Mouse (Mus musculus) right cerebral cortex, postnatal 14 days (tissue): ENCODE data around the gene Tbc1d16.

ENCODE experiments used
- DNase-seq: peaks from one replicate; pipeline ENCODE4 v3.0.0; 2022

Tbc1d16 gene

DNA sequence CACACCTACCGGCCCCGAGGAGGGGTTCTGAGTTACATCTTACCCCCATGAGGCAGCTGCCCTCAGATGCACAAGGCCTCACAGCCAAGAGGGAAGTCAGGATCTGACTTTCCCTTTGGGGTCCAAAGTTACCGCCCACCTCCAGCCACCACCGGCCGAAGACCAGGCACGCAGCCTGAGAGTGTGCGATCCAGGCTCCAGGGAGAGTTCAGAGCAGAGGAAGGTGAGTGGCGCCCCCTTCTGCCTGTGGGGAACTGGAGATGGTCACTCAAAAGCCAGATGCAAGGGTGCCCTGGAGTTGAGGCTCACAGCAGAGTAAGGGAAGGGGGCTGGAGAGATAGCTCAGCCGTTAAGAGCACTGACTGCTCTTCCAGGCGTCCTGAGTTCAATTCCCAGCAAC lies 22.6 kb downstream of the Tbc1d16 start:
- DNase-seq: no peak

DNA sequence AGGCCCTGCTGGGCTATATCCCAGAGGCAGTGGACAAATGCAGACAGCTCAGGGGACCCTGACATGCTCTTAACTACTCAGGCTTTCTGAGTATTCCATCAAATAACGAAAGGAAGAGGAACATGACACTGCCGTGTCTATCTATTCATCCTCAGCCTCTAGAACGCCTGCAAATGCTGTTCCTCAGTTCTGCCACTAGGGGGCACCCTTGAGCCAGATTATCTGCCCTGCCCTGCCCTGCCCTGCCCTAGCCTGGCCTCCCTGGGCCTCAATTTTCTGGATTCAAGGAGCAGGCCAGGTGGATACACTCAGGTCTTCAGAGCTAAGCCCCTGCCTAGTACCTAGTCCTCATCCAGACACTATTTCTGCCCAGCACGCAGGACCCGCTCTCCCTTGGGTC lies 24.9 kb downstream of the Tbc1d16 start:
- DNase-seq: no peak

DNA sequence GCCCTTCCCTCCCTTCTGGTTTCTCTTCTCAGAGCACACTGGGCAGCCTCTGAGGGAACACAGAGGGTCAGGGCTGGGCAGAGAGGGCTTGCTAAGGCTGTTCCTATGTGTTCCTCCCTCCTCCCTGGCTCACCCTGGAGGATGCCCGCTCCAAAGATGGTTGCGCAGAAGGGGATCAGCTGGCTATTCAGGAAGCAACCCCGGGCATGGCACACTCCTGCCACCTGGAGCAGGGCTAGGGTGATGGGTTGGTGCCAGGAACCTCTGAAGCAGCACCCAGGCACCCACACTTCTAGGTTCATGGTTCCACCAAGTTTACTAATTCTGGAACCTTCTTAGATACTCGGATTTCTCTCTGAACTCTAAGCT lies 29.1 kb downstream of the Tbc1d16 start:
- DNase-seq: no peak

- peak; percentile 64 for DNase-seq
Measured at GRCm38 (mm10) chr11:119198564-119199232, 29.6 kb downstream of the Tbc1d16 start.

DNA sequence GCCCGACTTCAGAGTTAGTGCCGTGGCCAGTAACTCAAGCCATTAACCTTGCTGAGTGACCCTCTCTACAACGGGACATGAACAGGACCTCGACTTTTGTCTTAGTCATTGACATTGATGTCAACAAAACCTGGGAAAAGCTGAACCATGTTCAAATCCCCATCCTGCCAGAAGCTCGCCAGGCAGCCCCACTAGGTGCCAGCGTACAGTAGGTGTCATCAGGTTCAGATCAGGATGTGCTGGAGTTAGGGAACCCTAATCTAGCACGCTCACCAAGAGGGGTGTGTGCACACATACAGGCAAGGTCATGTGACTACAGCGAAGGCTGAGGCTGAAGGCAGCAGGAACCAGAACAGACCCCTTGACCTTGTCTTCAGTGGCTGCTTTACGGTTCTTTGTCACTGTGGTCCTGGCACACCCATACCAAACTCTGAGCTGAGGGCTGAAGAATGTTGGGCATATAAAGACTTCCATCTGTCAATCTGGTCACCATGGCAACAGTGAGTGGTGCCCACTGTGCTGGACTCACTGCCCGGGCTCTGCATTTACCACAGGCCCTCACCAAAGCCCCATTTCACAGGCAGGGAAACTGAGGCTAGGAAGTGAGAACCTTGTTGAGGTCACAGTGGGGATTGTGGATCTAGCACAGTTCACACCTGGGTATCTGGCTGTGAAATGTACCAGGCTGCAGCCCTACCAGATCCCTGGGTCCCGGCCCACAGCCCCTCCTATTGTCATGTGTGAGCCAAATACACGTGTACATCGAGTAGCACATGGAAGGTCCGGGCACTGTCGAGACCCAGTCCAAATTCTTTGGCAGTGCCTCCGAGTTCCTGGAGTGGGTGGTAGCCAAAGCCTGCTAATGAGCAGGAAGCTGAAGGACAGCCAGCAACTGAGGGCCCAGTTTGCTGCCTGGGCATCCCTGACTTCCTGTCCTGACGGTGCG lies 30.4 kb downstream of the Tbc1d16 start:
- no peak for DNase-seq

GRCm38 (mm10) chr11:119192605-119193004 lies 35.7 kb downstream of the Tbc1d16 start:
- DNase-seq: no peak

DNA sequence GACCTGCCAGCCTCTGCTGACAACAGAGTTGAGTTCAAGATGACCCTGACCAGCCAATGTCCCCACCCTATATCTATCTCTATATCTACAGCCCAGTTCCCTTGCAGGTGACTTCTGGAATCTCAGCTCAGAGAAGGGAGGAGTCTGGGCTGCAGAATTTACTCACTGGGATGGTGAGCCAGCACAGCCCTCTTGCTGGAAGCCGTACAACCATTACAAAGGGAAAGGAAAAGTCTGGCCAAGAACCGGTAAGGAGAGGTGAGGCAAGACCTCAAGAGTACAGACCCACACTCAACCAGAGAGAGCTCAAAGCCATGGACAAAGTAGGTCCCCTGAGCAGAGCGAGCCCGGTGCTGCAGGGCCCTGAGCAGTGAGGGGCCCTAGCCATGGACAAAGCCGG lies 36.1 kb downstream of the Tbc1d16 start:
- no peak for DNase-seq

DNA sequence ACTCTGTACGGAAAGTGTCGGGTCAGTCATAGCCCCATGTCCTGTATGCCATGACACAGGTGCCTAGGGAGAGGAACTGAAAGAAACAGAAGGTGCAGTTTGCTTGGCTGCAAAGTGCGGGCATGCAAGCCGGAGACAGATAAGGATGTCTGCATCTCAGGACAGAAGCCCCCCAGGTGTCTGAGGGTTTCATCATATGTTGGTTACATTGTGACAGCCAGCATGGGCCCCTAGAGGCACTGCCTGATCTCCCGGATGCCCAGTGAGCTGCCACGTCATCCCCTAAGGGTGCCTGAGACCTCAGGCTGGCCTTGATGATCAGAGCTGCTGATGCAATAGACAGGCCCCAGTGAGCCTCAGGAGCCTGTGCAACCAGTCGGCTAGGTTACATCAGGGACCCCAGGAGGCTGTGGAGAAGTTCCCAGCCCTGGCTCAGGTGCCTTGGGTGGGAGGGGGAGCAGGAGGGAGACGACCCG lies 36.7 kb downstream of the Tbc1d16 start:
- no peak for DNase-seq

- DNase-seq: peak; percentile 55
Measured at GRCm38 (mm10) chr11:119190498-119190897, 37.8 kb downstream of the Tbc1d16 start.

DNA sequence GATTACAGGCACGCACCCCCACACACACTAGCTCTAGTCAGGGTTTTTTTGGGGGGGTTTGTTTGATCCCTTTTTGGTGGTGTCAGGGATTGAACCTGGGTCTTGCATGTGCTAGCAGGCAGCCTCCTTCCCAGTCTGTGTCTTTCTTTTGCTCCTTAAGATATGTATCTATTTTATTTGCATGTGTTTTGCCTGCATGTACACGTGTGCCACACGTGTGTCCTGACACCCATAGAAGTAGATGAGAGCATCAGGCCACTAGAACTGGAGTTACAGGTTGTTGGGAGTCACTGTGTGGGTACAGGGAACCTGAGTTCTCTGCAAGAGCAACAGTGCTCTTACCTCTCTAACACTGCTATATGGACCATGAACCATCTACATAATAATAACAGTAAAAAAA lies 39.0 kb downstream of the Tbc1d16 start:
- DNase-seq: no peak

GRCm38 (mm10) chr11:119188389-119188788 lies 39.9 kb downstream of the Tbc1d16 start:
- DNase-seq: no peak

- DNase-seq: no peak
Measured at GRCm38 (mm10) chr11:119187800-119188197, 40.5 kb downstream of the Tbc1d16 start.

- peak; percentile 76 for DNase-seq
Measured at GRCm38 (mm10) chr11:119186989-119187799, 41.1 kb downstream of the Tbc1d16 start.

GRCm38 (mm10) chr11:119186381-119186780 lies 41.9 kb downstream of the Tbc1d16 start:
- no peak for DNase-seq

GRCm38 (mm10) chr11:119183684-119184310 lies 44.5 kb downstream of the Tbc1d16 start:
- DNase-seq: no peak

- no peak for DNase-seq
Measured at GRCm38 (mm10) chr11:119181861-119182395, 46.4 kb downstream of the Tbc1d16 start.

DNA sequence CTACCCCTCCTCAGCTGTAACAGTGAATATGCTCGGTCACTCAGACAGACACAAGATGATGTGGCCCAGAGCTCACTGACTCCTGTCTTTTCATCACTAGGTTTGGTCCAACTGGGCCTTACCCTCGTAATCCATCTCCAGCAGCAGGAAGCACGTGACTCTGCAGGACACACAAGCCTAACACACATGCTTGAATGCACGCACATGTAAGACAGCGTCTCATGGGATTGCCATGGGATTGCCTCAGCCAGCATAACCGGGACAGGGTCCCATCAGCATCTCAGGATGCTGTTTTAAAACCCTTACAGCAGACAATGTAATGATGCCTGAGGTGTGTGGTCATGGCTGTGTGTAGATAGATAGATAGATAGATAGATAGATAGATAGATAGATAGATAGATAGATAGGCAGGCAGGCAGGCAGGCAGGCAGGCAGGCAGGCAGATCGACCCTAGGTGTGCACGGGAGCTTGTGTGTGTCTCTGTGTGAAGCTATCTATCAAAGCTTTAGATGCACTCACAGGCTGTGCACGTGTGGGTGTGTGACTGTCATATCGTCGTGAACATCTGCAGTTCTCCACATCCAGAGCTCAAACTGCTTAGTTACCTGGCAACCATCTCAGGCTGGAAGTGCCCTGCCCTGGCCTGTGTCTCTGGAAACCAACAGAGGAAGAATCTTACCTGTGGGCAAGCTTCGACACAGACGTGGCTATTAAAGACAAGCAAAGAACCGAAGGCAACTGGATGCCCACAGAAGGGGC lies 47.3 kb downstream of the Tbc1d16 start:
- DNase-seq: no peak

DNA sequence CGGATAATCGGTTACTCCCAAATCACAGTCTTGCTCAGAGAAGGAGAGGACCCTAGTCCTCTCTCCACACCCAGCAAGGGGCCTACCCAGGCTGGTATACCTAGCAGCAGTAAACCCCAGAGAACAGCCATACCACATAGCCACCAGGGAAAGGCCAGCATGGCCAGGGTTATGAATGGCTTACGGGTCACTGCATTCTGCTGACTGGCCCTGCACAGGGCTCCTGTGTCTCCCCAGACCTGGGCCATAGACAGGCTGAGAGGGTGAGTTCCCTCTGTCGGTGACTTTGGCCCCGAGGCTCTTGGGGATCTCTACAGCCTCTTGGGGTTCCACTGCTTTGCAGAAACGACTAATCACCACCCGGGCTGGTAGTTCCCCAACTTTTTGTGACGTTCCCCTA lies 50.0 kb downstream of the Tbc1d16 start:
- DNase-seq: no peak

- DNase-seq: no peak
Measured at GRCm38 (mm10) chr11:119176389-119177179, 51.7 kb downstream of the Tbc1d16 start.

- DNase-seq: no peak
Measured at GRCm38 (mm10) chr11:119171588-119171987, 56.7 kb downstream of the Tbc1d16 start.

GRCm38 (mm10) chr11:119168851-119169250 lies 59.4 kb downstream of the Tbc1d16 start:
- no peak for DNase-seq
